Mouse (Mus musculus): Measurements from ENCODE around the gene Gm21637. TPM values are rescaled to one million over a fixed set of nuclear protein-coding genes. Genes with fewer than 3 reads are reported as not detected.
"Not testable (repeated sequence)": the region's sequence is repeated elsewhere in the genome, so short reads cannot be mapped to it uniquely, and the experiment has no call there.

Gm21637 gene
- total RNA-seq (2021): not detected
- long read RNA-seq: 0 reads

GRCm38 (mm10) chrX:31961744-31962143 lies at the start of gene Gm21637:
Gm21637 (plus strand) TSS chrX:31962044.
- not testable (repeated sequence) for DNase-seq (ENCODE audit: low spot score in 2 of 2)

Other genes with a start within 250 kb of the Gm21637 start
- not detected for gene Btbd35f25, start 244.9 kb upstream of the Gm21637 start, total RNA-seq (2021)
- not detected for gene Btbd35f22, start 85.8 kb downstream of the Gm21637 start, total RNA-seq (2021)